Mouse (Mus musculus) limb, embryonic 14.5 days (tissue): ENCODE data around the gene Fads1. TPM values are rescaled to one million over a fixed set of nuclear protein-coding genes. Genes with fewer than 3 reads are reported as not detected.

Experiments
- ATAC-seq: fragments of 200-750 bp; cut with Nextera tagmentation; 2 replicates; pipeline ENCODE4 v1.8.0; 2017; ENCODE audit warnings: low read depth, moderate number of reproducible peaks, moderate TSS enrichment; ENCODE audit not compliant: low FRiP score
- DNase-seq: peaks from one replicate; pipeline ENCODE4 v3.0.0-alpha.2; 2015; ENCODE audit warnings: low spot score
- H3K27ac ChIP-seq: fragments of 300-500 bp; sonication (generic); replicated peaks from 2 replicates; pipeline ENCODE4 v1.5.1; 2014; ENCODE audit warnings: low read depth, mild to moderate bottlenecking, low read length, moderate library complexity, mixed read lengths
- H3K27me3 ChIP-seq: fragments of 300-500 bp; sonication (generic); 2 replicates; pipeline ENCODE4 v1.6.1; 2014; ENCODE audit warnings: low read length, mixed read lengths; ENCODE audit not compliant: control insufficient read depth, insufficient read depth
- H3K36me3 ChIP-seq: fragments of 300-500 bp; sonication (generic); 2 replicates; pipeline ENCODE4 v1.6.1; 2014; ENCODE audit warnings: mild to moderate bottlenecking, low read length, moderate library complexity, mixed read lengths; ENCODE audit not compliant: control insufficient read depth, insufficient read depth
- H3K4me1 ChIP-seq: fragments of 300-500 bp; sonication (generic); 2 replicates; pipeline ENCODE4 v1.6.1; 2014; ENCODE audit warnings: antibody characterized with exemption, low read length, mixed read lengths; ENCODE audit not compliant: control insufficient read depth, insufficient read depth
- H3K4me2 ChIP-seq: fragments of 300-500 bp; sonication (generic); replicated peaks from 2 replicates; pipeline ENCODE4 v1.6.1; 2014; ENCODE audit warnings: low read depth, mild to moderate bottlenecking, low read length, moderate library complexity; ENCODE audit not compliant: severe bottlenecking
- H3K4me3 ChIP-seq: fragments of 300-500 bp; sonication (generic); replicated peaks from 2 replicates; pipeline ENCODE4 v1.5.1; 2014; ENCODE audit warnings: low read length
- H3K9ac ChIP-seq: fragments of 300-500 bp; sonication (generic); 2 replicates; pipeline ENCODE4 v1.6.1; 2014; ENCODE audit warnings: mild to moderate bottlenecking, low read depth, low read length, moderate library complexity; ENCODE audit not compliant: severe bottlenecking
- H3K9me3 ChIP-seq: fragments of 300-500 bp; sonication (generic); 2 replicates; pipeline ENCODE4 v1.6.1; 2016; ENCODE audit warnings: low read length; ENCODE audit not compliant: control insufficient read depth
- POLR2A ChIP-seq: fragments of 200-500 bp; IDR thresholded peaks from 2 replicates; pipeline ENCODE4 v1.8.0; 2012; ENCODE audit warnings: inconsistent platforms, mild to moderate bottlenecking, moderate library complexity, borderline replicate concordance; ENCODE audit not compliant: insufficient read depth, insufficient read length; ENCODE audit errors: extremely low read depth
- WGBS: fragments of 180-500 bp; shearing (Covaris S2); extraction: QIAGEN DNeasy Blood & Tissue Kit; methylation state at CpG from one replicate; pipeline ENCODE4 v1.1.7; 2014; 5-methylcytosine and 5-hydroxymethylcytosine counted together
- microRNA-seq: library from miRNA; unstranded; fragments of <30 nt; microRNA quantifications from one replicate; pipeline ENCODE4, GENCODE M21; 2016
- polyA plus RNA-seq, 2 experiments: library from polyadenylated mRNA; depleted of rRNA in 1 of 2; stranded (reverse) in 1 of 2; unstranded in 1 of 2; fragments of >200 nt; fragmentation: Nextera tagmentation in 1 of 2; extraction: Ambion mirVana in 1 of 2; gene quantifications; 2 replicates each; pipeline versions ENCODE4 v1.2.1 to v1.2.3; 2012 to 2014

Fads1 gene
- polyA plus RNA-seq, 2 experiments: 81.1 to 87.3 TPM

- TF ChIP-seq POLR2A: no peak
- H3K4me2 ChIP-seq: no peak overlapping the region
- WGBS: 9% methylated on average over 3 of the region's 3 CpGs
- peaks cover 22% of the 10 kb centered on the region for H3K4me1 ChIP-seq
- no peak for ATAC-seq
- H3K9ac ChIP-seq: no peak overlapping the region
- no peak for DNase-seq
- H3K27me3 ChIP-seq: no peaks in the 10 kb centered on the region
- no peaks in the 10 kb centered on the region for H3K9me3 ChIP-seq
- H3K27ac ChIP-seq: no peak overlapping the region
- H3K36me3 ChIP-seq: no peaks in the 10 kb centered on the region
- H3K4me3 ChIP-seq: no peak overlapping the region
Observed at GRCm38 (mm10) chr19:10244183-10244582, 61.5 kb downstream of the Fads1 start.

Small RNAs within 50 kb of the gene (microRNA-seq; reads per million reads assigned to microRNA genes)
- gene Mir6993: not detected

Other genes starting within 250 kb of the Fads1 start
- 663 and 670 TPM in 2 replicates for gene Fth1, start 202.3 kb upstream of the Fads1 start, polyA plus RNA-seq (2012; rRNA removed)
- gene Fth1, start 202.3 kb upstream of the Fads1 start, polyA plus RNA-seq (2014; fragmentation: Nextera tagmentation; extraction: Ambion mirVana): 1,538 and 1,580 TPM in 2 replicates
- gene Best1, start 181.3 kb upstream of the Fads1 start, polyA plus RNA-seq (2012; rRNA removed): 1.5 and 1.7 TPM in 2 replicates
- gene Best1, start 181.3 kb upstream of the Fads1 start, polyA plus RNA-seq (2014; fragmentation: Nextera tagmentation; extraction: Ambion mirVana): 1.5 and 1.9 TPM in 2 replicates
- 36.1 and 42.8 TPM in 2 replicates for gene Rab3il1, start 181.2 kb upstream of the Fads1 start, polyA plus RNA-seq (2012; rRNA removed)
- 43.9 and 49.6 TPM in 2 replicates for gene Rab3il1, start 181.2 kb upstream of the Fads1 start, polyA plus RNA-seq (2014; fragmentation: Nextera tagmentation; extraction: Ambion mirVana)
- 40.8 and 57.7 TPM in 2 replicates for gene Fads3, start 141.3 kb upstream of the Fads1 start, polyA plus RNA-seq (2012; rRNA removed)
- 10.6 and 11.5 TPM in 2 replicates for gene Fads3, start 141.3 kb upstream of the Fads1 start, polyA plus RNA-seq (2014; fragmentation: Nextera tagmentation; extraction: Ambion mirVana)
- gene Fads2, start 81.1 kb upstream of the Fads1 start, polyA plus RNA-seq (2012; rRNA removed): 80.3 and 99.0 TPM in 2 replicates
- 26.4 and 30.9 TPM in 2 replicates for gene Fads2, start 81.1 kb upstream of the Fads1 start, polyA plus RNA-seq (2014; fragmentation: Nextera tagmentation; extraction: Ambion mirVana)
- 178 and 186 TPM in 2 replicates for gene Tmem258, start 21.1 kb downstream of the Fads1 start, polyA plus RNA-seq (2012; rRNA removed)
- 484 and 516 TPM in 2 replicates for gene Tmem258, start 21.1 kb downstream of the Fads1 start, polyA plus RNA-seq (2014; fragmentation: Nextera tagmentation; extraction: Ambion mirVana)
- gene Fen1, start 21.3 kb downstream of the Fads1 start, polyA plus RNA-seq (2012; rRNA removed): 37.3 and 40.8 TPM in 2 replicates
- 58.2 and 61.2 TPM in 2 replicates for gene Fen1, start 21.3 kb downstream of the Fads1 start, polyA plus RNA-seq (2014; fragmentation: Nextera tagmentation; extraction: Ambion mirVana)
- gene Myrf, start 57.9 kb downstream of the Fads1 start, polyA plus RNA-seq (2012; rRNA removed): 4.4 and 7.0 TPM in 2 replicates
- gene Myrf, start 57.9 kb downstream of the Fads1 start, polyA plus RNA-seq (2014; fragmentation: Nextera tagmentation; extraction: Ambion mirVana): 1.1 and 1.4 TPM in 2 replicates
- gene Dagla, start 122.0 kb downstream of the Fads1 start, polyA plus RNA-seq (2012; rRNA removed): 8.1 and 11.1 TPM in 2 replicates
- gene Dagla, start 122.0 kb downstream of the Fads1 start, polyA plus RNA-seq (2014; fragmentation: Nextera tagmentation; extraction: Ambion mirVana): 2.4 and 2.8 TPM in 2 replicates
- 5.0 and 5.5 TPM in 2 replicates for gene Syt7, start 206.2 kb downstream of the Fads1 start, polyA plus RNA-seq (2012; rRNA removed)
- 2.0 and 2.2 TPM in 2 replicates for gene Syt7, start 206.2 kb downstream of the Fads1 start, polyA plus RNA-seq (2014; fragmentation: Nextera tagmentation; extraction: Ambion mirVana)